Mouse (Mus musculus) stomach, postnatal 0 days (tissue): ENCODE measurements around the gene Frmpd4.

ENCODE experiments used
- CTCF ChIP-seq: IDR thresholded peaks from 2 replicates; pipeline ENCODE4 v1.5.1; 2016; ENCODE audit warnings: antibody characterized with exemption, low read depth, mild to moderate bottlenecking, moderate library complexity
- EP300 ChIP-seq: optimal IDR thresholded peaks from 2 replicates; pipeline ENCODE3; 2016; ENCODE audit warnings: antibody characterized with exemption

- TF ChIP-seq CTCF (peak; percentile 40; the same call in 1 of the 2 replicates), EP300 (no peak)
These were observed 7.3 kb upstream of the Frmpd4 start for GRCm38 (mm10) chrX:168584303-168584702.
